Mouse (Mus musculus) megakaryocyte, embryonic 14.5 days (primary cell): ENCODE data around the gene 3425401B19Rik. TPM values are rescaled to one million over a fixed set of nuclear protein-coding genes. Genes with fewer than 3 reads are reported as not detected.

Experiments used
- H3K27me3 ChIP-seq: replicated peaks from 2 replicates; pipeline ENCODE3; 2012; ENCODE audit warnings: inconsistent platforms
- H3K36me3 ChIP-seq: replicated peaks from 2 replicates; pipeline ENCODE3; 2012; ENCODE audit warnings: low read length, inconsistent platforms, mixed read lengths
- H3K4me1 ChIP-seq: 2 replicates; pipeline ENCODE4 v1.6.1; 2012; ENCODE audit warnings: inconsistent platforms
- H3K4me3 ChIP-seq: replicated peaks from 2 replicates; pipeline ENCODE3; 2012; ENCODE audit warnings: moderate library complexity, mild to moderate bottlenecking, inconsistent platforms
- H3K9me3 ChIP-seq: 2 replicates; pipeline ENCODE4 v1.6.1; 2012; ENCODE audit warnings: inconsistent platforms
- FLI1 ChIP-seq: IDR thresholded peaks from 2 replicates; pipeline ENCODE4 v1.6.1; 2012; ENCODE audit warnings: low read length, inconsistent platforms, mixed read lengths
- GATA1 ChIP-seq: IDR thresholded peaks from 3 replicates; pipeline ENCODE4 v1.6.1; 2012; ENCODE audit warnings: mixed read lengths, low read length, inconsistent platforms, borderline replicate concordance
- polyA plus RNA-seq: library from polyadenylated mRNA; stranded (reverse); fragments of >175 nt; gene quantifications from 2 replicates; pipeline ENCODE4 v1.2.3, GENCODE M21; 2012; ENCODE audit warnings: low replicate concordance; ENCODE audit not compliant: insufficient read depth

3425401B19Rik gene
- polyA plus RNA-seq, 1 experiment: not detected

DNA sequence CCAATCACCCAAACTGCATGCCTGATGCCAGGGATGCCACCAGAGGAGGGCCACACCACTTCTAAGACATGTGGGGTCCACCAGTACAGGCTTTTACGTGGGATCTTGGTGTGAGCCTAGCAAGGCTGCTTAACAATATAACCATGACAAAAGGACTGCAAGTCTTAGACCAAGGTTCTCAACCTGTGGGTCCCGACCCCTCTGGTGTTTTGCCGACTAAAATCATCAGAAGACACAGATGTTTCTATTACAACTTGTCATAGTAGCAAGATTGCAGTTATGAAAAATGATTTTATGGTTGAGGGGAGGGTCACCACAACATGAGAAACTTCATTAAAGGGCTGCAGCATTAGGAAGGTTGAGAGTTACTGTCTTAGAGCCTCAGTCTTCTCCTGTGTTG lies 6.5 kb downstream of the 3425401B19Rik start:
- H3K27me3 ChIP-seq: peaks cover 51% of the 10 kb centered on the region
- no peaks in the 10 kb centered on the region for H3K9me3 ChIP-seq
- no peak for TF ChIP-seq GATA1
- no peaks in the 10 kb centered on the region for H3K36me3 ChIP-seq
- H3K4me1 ChIP-seq: peaks cover 4% of the 10 kb centered on the region; the same call in 1 of the 2 replicates
- no peak overlapping the region for H3K4me3 ChIP-seq

DNA sequence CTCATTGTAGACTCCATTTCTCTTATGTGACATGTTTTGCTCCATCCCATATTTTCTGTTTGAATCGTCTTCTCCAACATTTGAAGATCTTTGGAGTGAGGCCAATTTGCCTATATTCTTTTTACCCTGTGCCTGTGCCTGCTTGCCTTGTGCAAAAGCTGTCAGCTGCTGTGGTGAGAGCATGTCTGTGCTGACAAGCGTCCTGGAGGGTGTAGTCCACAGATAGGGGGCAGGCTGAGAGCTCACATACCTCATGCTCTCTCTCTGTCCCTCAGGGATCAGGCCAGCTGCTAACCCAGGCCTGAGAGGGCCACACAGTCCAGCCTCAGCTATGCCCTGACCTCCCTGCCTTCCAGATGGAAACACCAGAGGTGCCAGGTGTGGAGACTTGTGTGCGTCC lies 11.9 kb downstream of the 3425401B19Rik start:
- peaks cover 35% of the 10 kb centered on the region for H3K27me3 ChIP-seq
- H3K4me3 ChIP-seq: no peak overlapping the region
- no peaks in the 10 kb centered on the region for H3K9me3 ChIP-seq
- H3K4me1 ChIP-seq: no peaks in the 10 kb centered on the region
- TF ChIP-seq FLI1 (no peak), GATA1 (no peak)
- H3K36me3 ChIP-seq: no peaks in the 10 kb centered on the region

DNA sequence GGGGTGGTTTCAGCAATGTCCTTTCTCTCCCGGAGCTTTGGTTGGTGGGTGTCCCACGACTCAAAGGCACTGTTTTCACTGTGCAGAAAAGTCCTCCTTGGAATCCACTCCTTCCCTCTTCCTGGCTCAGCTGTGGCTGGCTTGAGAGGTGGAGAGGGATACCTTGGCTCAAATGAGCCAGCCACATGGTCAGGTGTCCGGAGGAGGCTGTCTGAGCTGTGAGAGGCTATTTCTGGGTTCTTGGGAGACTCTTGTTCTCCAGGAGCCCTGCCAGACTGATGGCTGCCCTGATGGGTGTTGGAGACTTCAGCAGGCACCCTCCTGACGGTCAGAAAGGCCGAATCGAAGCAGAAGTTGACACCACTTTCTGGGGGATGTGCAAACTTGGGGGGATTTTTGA lies 22.0 kb downstream of the 3425401B19Rik start:
- no peaks in the 10 kb centered on the region for H3K9me3 ChIP-seq
- no peak overlapping the region for H3K4me3 ChIP-seq
- no peaks in the 10 kb centered on the region for H3K4me1 ChIP-seq
- H3K36me3 ChIP-seq: no peaks in the 10 kb centered on the region
- TF ChIP-seq GATA1 (no peak), FLI1 (no peak)
- H3K27me3 ChIP-seq: peaks cover 42% of the 10 kb centered on the region

DNA sequence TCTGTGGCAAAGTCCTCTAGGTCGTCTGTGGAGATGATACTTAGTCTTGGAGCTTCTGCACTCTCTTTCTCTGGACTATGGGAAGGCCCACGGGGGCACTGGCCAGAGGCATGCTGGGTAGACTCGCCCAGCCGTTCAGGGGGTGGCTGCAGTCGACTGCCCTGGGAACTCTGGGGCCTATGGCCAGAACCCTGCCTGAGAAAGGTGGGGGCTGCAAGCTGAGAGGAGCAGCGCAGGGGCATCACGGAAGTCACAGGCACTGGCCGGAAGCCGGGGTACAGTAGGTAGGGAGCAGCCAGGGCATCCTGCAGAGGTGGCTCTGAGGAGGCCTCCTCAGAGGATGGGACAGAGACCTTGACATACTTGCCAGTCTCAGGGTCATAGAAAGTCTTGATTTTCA lies 25.3 kb downstream of the 3425401B19Rik start:
- TF ChIP-seq FLI1: no peak
- no peak for TF ChIP-seq GATA1
- Histone ChIP-seq H3K27me3 (peaks cover 42% of the 10 kb centered on the region), H3K36me3 (no peaks in the 10 kb centered on the region), H3K4me1 (no peaks in the 10 kb centered on the region), H3K4me3 (no peak overlapping the region), H3K9me3 (peaks cover 11% of the 10 kb centered on the region)

DNA sequence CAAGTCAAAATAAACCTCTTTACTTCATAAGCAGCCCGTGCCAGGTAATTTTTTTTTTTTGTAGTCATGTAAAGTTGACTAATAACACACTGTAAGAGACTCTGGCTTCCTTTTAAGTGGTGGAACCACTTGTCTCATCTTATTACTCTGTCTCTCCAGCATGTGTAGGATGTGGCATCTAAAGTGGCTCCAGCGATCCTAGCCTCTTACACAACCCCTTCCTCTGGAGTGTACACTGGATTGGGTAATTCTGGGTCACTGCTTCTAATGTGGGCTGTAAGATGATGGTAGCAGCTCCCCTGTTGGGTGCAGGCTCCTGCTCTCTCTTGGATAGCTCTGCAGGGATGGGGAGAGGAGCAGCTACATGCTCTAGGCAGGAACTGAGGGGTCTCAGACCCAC lies 46.6 kb downstream of the 3425401B19Rik start:
- TF ChIP-seq GATA1 (no peak), FLI1 (no peak)
- Histone ChIP-seq H3K36me3 (no peaks in the 10 kb centered on the region), H3K27me3 (peaks cover 46% of the 10 kb centered on the region), H3K9me3 (peaks cover 5% of the 10 kb centered on the region), H3K4me3 (no peak overlapping the region), H3K4me1 (peaks cover 3% of the 10 kb centered on the region; the same call in 1 of the 2 replicates)

DNA sequence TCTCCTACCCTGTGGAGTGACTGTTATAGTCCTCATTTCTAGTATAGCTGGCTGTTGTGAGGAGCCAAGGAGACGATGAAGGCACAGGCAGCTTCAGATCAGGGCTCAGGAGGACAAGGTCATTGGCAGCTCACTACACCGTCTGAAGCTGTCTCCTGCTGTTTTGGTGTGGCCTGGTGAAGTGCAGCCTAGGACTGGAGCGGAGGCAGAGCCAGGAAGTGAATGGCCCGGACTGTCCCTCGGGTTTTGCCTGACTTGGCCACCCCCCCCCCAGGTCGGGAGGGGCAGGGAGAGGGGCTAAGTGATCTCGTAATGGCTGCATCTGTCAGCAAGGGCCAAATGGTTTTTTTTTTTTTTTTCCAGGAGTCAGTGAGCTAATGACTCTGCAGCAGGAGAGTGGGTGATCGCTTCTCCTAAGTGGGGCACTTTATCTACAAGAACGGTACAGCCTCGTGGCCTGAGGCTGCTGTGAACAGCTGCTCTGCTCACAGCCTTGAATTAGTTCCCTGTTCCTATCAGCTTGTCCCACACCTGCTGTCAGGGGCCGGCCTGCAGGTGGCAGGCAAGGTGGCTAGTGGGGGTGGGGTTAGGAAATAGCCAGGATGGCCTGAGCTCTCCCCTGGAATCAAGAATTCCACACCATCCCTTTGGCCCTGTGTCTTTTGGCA lies 50.9 kb downstream of the 3425401B19Rik start:
- TF ChIP-seq GATA1 (no peak), FLI1 (no peak)
- peaks cover 57% of the 10 kb centered on the region for H3K27me3 ChIP-seq

DNA sequence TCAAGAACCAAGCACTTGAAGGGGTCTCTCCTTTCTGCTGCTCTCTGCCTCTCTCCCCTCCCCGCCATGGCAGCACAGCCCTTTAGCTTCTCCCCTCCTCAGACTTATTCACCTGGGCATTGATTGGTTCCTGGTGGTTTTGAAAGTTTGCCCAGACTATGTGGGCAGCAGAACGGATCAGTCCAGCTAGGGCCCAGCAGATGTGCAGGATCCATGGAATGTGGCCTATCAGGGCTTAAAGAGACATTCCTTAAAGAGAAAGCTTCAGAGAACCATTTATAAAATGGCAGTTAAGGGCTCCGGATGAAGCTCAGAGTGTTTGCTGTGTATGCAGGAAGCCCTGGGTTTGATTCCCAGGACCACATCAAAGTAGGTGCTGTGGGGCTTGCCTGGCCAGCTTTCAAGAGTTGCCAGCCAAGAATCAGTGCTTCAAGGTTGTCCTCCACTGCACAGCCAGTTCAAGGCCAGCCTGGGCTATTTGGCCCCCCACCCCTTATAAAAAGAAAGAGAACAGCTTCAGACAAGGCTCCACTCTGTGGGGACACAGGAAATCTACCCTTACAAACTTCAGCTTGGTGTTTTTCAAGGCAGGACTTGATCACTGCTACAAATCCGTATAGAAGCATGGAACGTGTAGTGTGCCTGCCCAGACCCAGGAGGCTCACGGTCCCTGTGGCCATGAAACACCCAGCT lies 52.0 kb downstream of the 3425401B19Rik start:
- peaks cover 14% of the 10 kb centered on the region for H3K4me1 ChIP-seq
- H3K4me3 ChIP-seq: no peak overlapping the region
- no peaks in the 10 kb centered on the region for H3K36me3 ChIP-seq
- peaks cover 64% of the 10 kb centered on the region for H3K27me3 ChIP-seq
- no peak for TF ChIP-seq GATA1
- peaks cover 5% of the 10 kb centered on the region for H3K9me3 ChIP-seq

More for the DNA sequence above, 50.9 kb downstream of the 3425401B19Rik start:
- H3K36me3 ChIP-seq: no peaks in the 10 kb centered on the region
- H3K4me3 ChIP-seq: peak overlapping the region; percentile 15
- H3K4me1 ChIP-seq: peaks cover 7% of the 10 kb centered on the region
- H3K9me3 ChIP-seq: peaks cover 5% of the 10 kb centered on the region

DNA sequence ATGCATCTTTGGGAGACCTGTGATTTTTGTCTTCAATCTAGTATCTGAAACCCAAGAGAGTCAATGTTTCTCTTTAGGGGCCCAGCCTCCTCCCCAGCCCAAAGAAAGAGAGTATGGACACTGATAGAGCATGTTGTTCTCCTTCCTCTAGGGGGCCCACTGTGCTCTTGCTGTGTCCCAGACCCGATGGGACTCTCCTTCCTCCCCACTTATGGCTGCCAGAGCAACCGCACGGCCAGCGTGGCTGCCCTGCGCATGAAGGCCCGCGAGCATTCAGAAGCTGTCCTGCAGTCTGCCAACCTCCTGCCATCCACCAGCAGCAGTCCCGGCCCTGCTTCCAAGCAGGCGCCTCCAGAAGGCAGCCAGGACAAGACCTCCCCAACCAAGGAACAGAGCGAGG lies 56.5 kb downstream of the 3425401B19Rik start:
- H3K4me1 ChIP-seq: peaks cover 24% of the 10 kb centered on the region
- peaks cover 75% of the 10 kb centered on the region for H3K27me3 ChIP-seq
- no peaks in the 10 kb centered on the region for H3K9me3 ChIP-seq
- TF ChIP-seq GATA1 (no peak), FLI1 (no peak)
- no peak overlapping the region for H3K4me3 ChIP-seq
- H3K36me3 ChIP-seq: no peaks in the 10 kb centered on the region

DNA sequence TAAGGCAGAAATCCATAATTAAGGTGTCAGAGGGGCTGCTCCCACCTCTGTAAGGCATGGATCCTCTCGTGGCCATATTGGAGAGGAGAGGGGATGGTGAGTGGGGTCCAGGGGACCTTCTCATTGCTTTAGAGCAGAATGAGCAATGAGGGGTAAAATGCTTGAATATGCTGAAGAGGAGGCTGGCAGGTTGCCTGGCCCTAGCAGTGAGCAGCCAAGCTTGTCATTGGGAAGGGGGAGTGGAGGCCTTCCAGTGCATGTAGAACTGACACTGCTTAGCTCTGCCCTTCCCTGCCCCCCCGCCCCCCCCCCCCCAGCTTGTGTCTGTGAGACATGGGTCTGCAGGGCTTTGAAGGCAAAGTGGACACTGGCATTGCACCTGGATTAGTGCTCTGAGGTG lies 57.8 kb downstream of the 3425401B19Rik start:
- TF ChIP-seq GATA1 (no peak), FLI1 (no peak)
- no peak overlapping the region for H3K4me3 ChIP-seq
- H3K4me1 ChIP-seq: peaks cover 24% of the 10 kb centered on the region
- H3K36me3 ChIP-seq: no peaks in the 10 kb centered on the region
- H3K9me3 ChIP-seq: no peaks in the 10 kb centered on the region
- peaks cover 68% of the 10 kb centered on the region for H3K27me3 ChIP-seq

DNA sequence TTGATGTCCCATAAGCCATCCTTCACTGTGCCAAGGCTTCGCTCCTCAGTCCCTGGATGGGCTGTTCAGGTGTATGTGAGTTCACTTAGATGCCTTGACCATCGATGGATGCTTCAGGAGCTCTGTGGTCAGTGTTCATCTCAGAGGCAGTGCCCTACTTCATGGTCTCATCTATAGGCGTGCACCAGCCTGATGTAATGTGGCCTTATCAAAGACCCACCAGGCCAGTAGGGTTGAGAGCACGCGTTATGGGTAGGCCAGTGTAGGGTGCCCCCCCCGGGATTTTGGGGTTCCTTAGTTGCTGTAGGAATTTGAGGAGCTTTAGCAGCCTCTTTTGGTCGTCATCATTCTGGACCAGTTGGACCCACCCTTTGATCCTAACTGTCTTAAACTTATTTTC lies 60.3 kb downstream of the 3425401B19Rik start:
- no peaks in the 10 kb centered on the region for H3K36me3 ChIP-seq
- no peaks in the 10 kb centered on the region for H3K9me3 ChIP-seq
- peak overlapping the region; percentile 14 for H3K4me3 ChIP-seq
- TF ChIP-seq FLI1 (no peak), GATA1 (no peak)
- peaks cover 24% of the 10 kb centered on the region for H3K4me1 ChIP-seq
- H3K27me3 ChIP-seq: peaks cover 71% of the 10 kb centered on the region
